Mouse (Mus musculus) small intestine, adult 2 months (tissue): ENCODE measurements around the gene Hdx.

Source experiments
- CTCF ChIP-seq: fragments of 200-500 bp; IDR thresholded peaks from 2 replicates; pipeline ENCODE4 v1.5.1; 2012; ENCODE audit warnings: low read depth, mild to moderate bottlenecking, control low read depth, inconsistent platforms, low read length, moderate library complexity, mixed read lengths; ENCODE audit not compliant: insufficient replicate concordance, insufficient read length; ENCODE audit errors: extremely low read depth
- POLR2A ChIP-seq: fragments of 200-500 bp; IDR thresholded peaks from 2 replicates; pipeline ENCODE4 v1.6.1; 2012; ENCODE audit warnings: low read depth, mild to moderate bottlenecking, control low read depth, inconsistent platforms, low read length, moderate library complexity

DNA sequence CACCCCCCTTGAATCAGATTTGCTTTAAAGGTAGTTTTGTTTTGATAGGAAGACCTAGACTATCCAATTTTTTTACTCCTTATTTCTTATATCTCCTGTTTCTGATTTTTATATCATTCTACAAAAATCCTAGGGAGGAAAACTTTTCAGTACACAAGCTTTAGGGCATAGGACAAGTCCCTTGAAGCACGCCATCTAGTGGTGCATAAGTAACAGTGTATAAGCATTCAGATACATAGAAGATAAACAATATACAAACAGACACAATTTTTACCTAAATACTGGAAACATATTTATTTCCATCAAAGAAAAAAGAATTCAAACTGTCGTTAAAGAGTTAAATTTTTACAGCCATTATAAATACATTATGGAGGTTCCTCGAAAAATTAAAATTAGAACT lies 11.2 kb downstream of the Hdx start:
- no peak for TF ChIP-seq POLR2A
- no peak for TF ChIP-seq CTCF
